Mouse (Mus musculus) Patski (cell line): ENCODE measurements at regions not wholly inside any gene's neighbourhood (a gene's known extent, or its start where the extent isn't known, plus 50 kb on each side); places are given as distances from the start of the nearest gene placed in this dataset.

ENCODE experiments used
- ATAC-seq: fragments of 100-300 bp; one replicate; pipeline ENCODE4 v1.8.0; 2021
- CTCF ChIA-PET: fragments of 350-600 bp; sonication (Branson Sonifier 250); formaldehyde crosslinking; loops from one replicate; lab custom pipeline; 2022; ENCODE audit warnings: inconsistent platforms; lab: Charles Lee
- POLR2A ChIA-PET: fragments of 350-600 bp; sonication (Branson Sonifier 250); formaldehyde crosslinking; loops from one replicate; lab custom pipeline; 2022; ENCODE audit warnings: antibody characterized with exemption, inconsistent platforms; lab: Charles Lee
- DNase-seq: peaks from one replicate; pipeline ENCODE4 v3.0.0-alpha.2; 2011; ENCODE audit warnings: low read depth, low spot score
- H3K27me3 ChIP-seq: fragments of 371-371 bp; one replicate; pipeline ENCODE4 v1.5.1; 2021
- CTCF ChIP-seq: fragments of 100-300 bp; IDR thresholded peaks from one replicate; pipeline ENCODE4 v1.5.1; 2021
- in situ Hi-C: fragments of 300-500 bp; cut with MboI; formaldehyde crosslinking; loops from 3 replicates; pipeline ENCODE4 v1.11.1; 2018; ENCODE audit warnings: low pct_unique_long_range_greater_than_20kb, mixed read lengths

GRCm38 (mm10) chr9:115581116-115581515, 270.9 kb upstream of the Stt3b start:
- in situ Hi-C loops, result no loop called here
- no peak for DNase-seq
- ChIA-PET POLR2A (no interaction called here), CTCF (no interaction called here)
- ATAC-seq, result no peak
- no peak for TF ChIP-seq CTCF
- peaks cover 4% of the 10 kb centered on the region for H3K27me3 ChIP-seq

- H3K27me3 ChIP-seq, result peaks cover 4% of the 10 kb centered on the region
- in situ Hi-C loops, result no loop called here
- ChIA-PET POLR2A (no interaction called here), CTCF (no interaction called here)
- ATAC-seq (no peak), DNase-seq (no peak)
- no peak for TF ChIP-seq CTCF
These were observed 273.3 kb upstream of the Stt3b start for GRCm38 (mm10) chr9:115583548-115583947.

- DNase-seq (no peak), ATAC-seq (no peak)
- peaks cover 4% of the 10 kb centered on the region for H3K27me3 ChIP-seq
- in situ Hi-C loops, result no loop called here
- CTCF ChIA-PET, result no interaction called here
- POLR2A ChIA-PET, result no interaction called here
- no peak for TF ChIP-seq CTCF
These were observed 274.7 kb upstream of the Stt3b start for GRCm38 (mm10) chr9:115584874-115585273.

- ChIA-PET CTCF (no interaction called here), POLR2A (no interaction called here)
- ATAC-seq (no peak), DNase-seq (no peak)
- in situ Hi-C loops, result no loop called here
- no peaks in the 10 kb centered on the region for H3K27me3 ChIP-seq
- TF ChIP-seq CTCF, result no peak
These were observed 282.2 kb upstream of the Stt3b start for GRCm38 (mm10) chr9:115592466-115592865.

GRCm38 (mm10) chr9:115600228-115600627, 290.0 kb upstream of the Stt3b start:
- ATAC-seq (no peak), DNase-seq (no peak)
- in situ Hi-C loops, result no loop called here
- POLR2A ChIA-PET, result no interaction called here
- CTCF ChIA-PET, result no interaction called here
- H3K27me3 ChIP-seq, result no peaks in the 10 kb centered on the region
- no peak for TF ChIP-seq CTCF

GRCm38 (mm10) chr9:115600826-115601225, 290.6 kb upstream of the Stt3b start:
- ATAC-seq, result no peak
- ChIA-PET CTCF (no interaction called here), POLR2A (no interaction called here)
- in situ Hi-C loops, result no loop called here
- DNase-seq, result no peak
- H3K27me3 ChIP-seq, result no peaks in the 10 kb centered on the region
- TF ChIP-seq CTCF, result no peak

- ATAC-seq (no peak), DNase-seq (no peak)
- POLR2A ChIA-PET, result no interaction called here
- in situ Hi-C loops, result no loop called here
- H3K27me3 ChIP-seq, result no peaks in the 10 kb centered on the region
- TF ChIP-seq CTCF, result no peak
- CTCF ChIA-PET, result no interaction called here
These were observed 292.6 kb upstream of the Stt3b start for GRCm38 (mm10) chr9:115602772-115603171.

GRCm38 (mm10) chr9:115604450-115604849, 294.2 kb upstream of the Stt3b start:
- ChIA-PET POLR2A (no interaction called here), CTCF (no interaction called here)
- H3K27me3 ChIP-seq, result no peaks in the 10 kb centered on the region
- TF ChIP-seq CTCF, result no peak
- no peak for DNase-seq
- in situ Hi-C loops, result no loop called here
- ATAC-seq, result no peak

- no peaks in the 10 kb centered on the region for H3K27me3 ChIP-seq
- CTCF ChIA-PET, result no interaction called here
- ATAC-seq (no peak), DNase-seq (no peak)
- POLR2A ChIA-PET, result no interaction called here
- in situ Hi-C loops, result no loop called here
- TF ChIP-seq CTCF, result no peak
These were observed 294.9 kb upstream of the Stt3b start for GRCm38 (mm10) chr9:115604968-115605682.

- no peak for DNase-seq
- no peak for ATAC-seq
- CTCF ChIA-PET, result no interaction called here
- H3K27me3 ChIP-seq, result no peaks in the 10 kb centered on the region
- in situ Hi-C loops, result no loop called here
- TF ChIP-seq CTCF, result no peak
- POLR2A ChIA-PET, result no interaction called here
These were observed 297.7 kb upstream of the Stt3b start for GRCm38 (mm10) chr9:115607961-115608360.

- in situ Hi-C loops, result no loop called here
- POLR2A ChIA-PET, result no interaction called here
- DNase-seq (no peak), ATAC-seq (no peak)
- CTCF ChIA-PET, result no interaction called here
- no peak for TF ChIP-seq CTCF
- no peaks in the 10 kb centered on the region for H3K27me3 ChIP-seq
These were observed 298.2 kb upstream of the Stt3b start for GRCm38 (mm10) chr9:115608377-115608776.

- no peaks in the 10 kb centered on the region for H3K27me3 ChIP-seq
- in situ Hi-C loops, result no loop called here
- DNase-seq, result no peak
- no peak for TF ChIP-seq CTCF
- no peak for ATAC-seq
- ChIA-PET CTCF (no interaction called here), POLR2A (no interaction called here)
These were observed 299.4 kb upstream of the Gadl1 start for GRCm38 (mm10) chr9:115609904-115610303.
